Mouse (Mus musculus): Measurements from ENCODE around the gene Sult6b1. TPM values are rescaled to one million over a fixed set of nuclear protein-coding genes. Genes with fewer than 3 reads are reported as not detected.
A peak's percentile ranks its signal among the peaks of the same experiment; 100 is the strongest.

The Sult6b1 gene
- polyA plus RNA-seq, 1 experiment: not detected

GRCm38 (mm10) chr17:78836056-78836455, 70.7 kb downstream of the Sult6b1 start:
- Histone ChIP-seq H3K4me3 (ENCODE audit: insufficient read depth, low read length) (peak overlapping the region; percentile 92), H3K27ac (ENCODE audit: insufficient read depth, low read length) (peak overlapping the region; percentile 62; the same call in 1 of the 2 replicates), H3K4me1 (ENCODE audit: control insufficient read depth, insufficient read depth, low read length) (0 out of 2 replicates have a peak, but pooled peaks cover 2% of the 10 kb centered on the region)
- TF ChIP-seq CTCF (IDR thresholded peaks at IDR 0.05; ENCODE audit: borderline replicate concordance, insufficient read depth, low read length) (no peak), POLR2A (IDR thresholded peaks at IDR 0.05; ENCODE audit: low read depth, low read length) (no peak)

- peak within 1 kb of the TSS; percentile 62 for H3K27ac ChIP-seq (ENCODE audit: insufficient read depth, low read length)
- H3K4me3 ChIP-seq (ENCODE audit: insufficient read depth, low read length): peak within 1 kb of the TSS; percentile 92
- 0 out of 2 replicates have a peak, but pooled peaks cover 2% of the 10 kb centered on the region for H3K4me1 ChIP-seq (ENCODE audit: control insufficient read depth, insufficient read depth, low read length)
- TF ChIP-seq POLR2A (IDR thresholded peaks at IDR 0.05; ENCODE audit: low read depth, low read length): peak; percentile 84
- no peak for TF ChIP-seq CTCF (IDR thresholded peaks at IDR 0.05; ENCODE audit: borderline replicate concordance, insufficient read depth, low read length)
These were observed 71.6 kb downstream of the Sult6b1 start, which contains the start of the genes Heatr5b and Gpatch11 for GRCm38 (mm10) chr17:78834856-78835835. TSS of gene Heatr5b (minus strand) at chr17:78835364. TSS of gene Gpatch11 (plus strand) at chr17:78835567.

Other genes starting within 250 kb of the Sult6b1 start
- 26.6 and 29.2 TPM in 2 replicates for gene Strn, start 169.8 kb downstream of the Sult6b1 start, polyA plus RNA-seq (2011; ENCODE audit: insufficient read length, low read depth, missing spikeins)
- 28.5 and 31.0 TPM in 2 replicates for gene Heatr5b, start 71.6 kb downstream of the Sult6b1 start, polyA plus RNA-seq (2011; ENCODE audit: insufficient read length, low read depth, missing spikeins)
- 34.6 and 43.3 TPM in 2 replicates for gene Gpatch11, start 71.4 kb downstream of the Sult6b1 start, polyA plus RNA-seq (2011; ENCODE audit: insufficient read length, low read depth, missing spikeins)
- 43.8 and 51.7 TPM in 2 replicates for gene Eif2ak2, start 24.4 kb downstream of the Sult6b1 start, polyA plus RNA-seq (2011; ENCODE audit: insufficient read length, low read depth, missing spikeins)
- gene Cebpzos, start 9.5 kb upstream of the Sult6b1 start, polyA plus RNA-seq (2011; ENCODE audit: insufficient read length, low read depth, missing spikeins): 26.3 and 30.8 TPM in 2 replicates
- gene Cebpz, start 30.1 kb upstream of the Sult6b1 start, polyA plus RNA-seq (2011; ENCODE audit: insufficient read length, low read depth, missing spikeins): 40.3 and 44.0 TPM in 2 replicates
- 40.1 and 44.1 TPM in 2 replicates for gene Ndufaf7, start 30.1 kb upstream of the Sult6b1 start, polyA plus RNA-seq (2011; ENCODE audit: insufficient read length, low read depth, missing spikeins)
- gene Prkd3, start 113.8 kb upstream of the Sult6b1 start, polyA plus RNA-seq (2011; ENCODE audit: insufficient read length, low read depth, missing spikeins): 37.2 and 48.3 TPM in 2 replicates
- 6.1 and 9.7 TPM in 2 replicates for gene Qpct, start 144.9 kb upstream of the Sult6b1 start, polyA plus RNA-seq (2011; ENCODE audit: insufficient read length, low read depth, missing spikeins)